ENCODE assay signal across 9 mouse cellular contexts in the genomic region with DNA sequence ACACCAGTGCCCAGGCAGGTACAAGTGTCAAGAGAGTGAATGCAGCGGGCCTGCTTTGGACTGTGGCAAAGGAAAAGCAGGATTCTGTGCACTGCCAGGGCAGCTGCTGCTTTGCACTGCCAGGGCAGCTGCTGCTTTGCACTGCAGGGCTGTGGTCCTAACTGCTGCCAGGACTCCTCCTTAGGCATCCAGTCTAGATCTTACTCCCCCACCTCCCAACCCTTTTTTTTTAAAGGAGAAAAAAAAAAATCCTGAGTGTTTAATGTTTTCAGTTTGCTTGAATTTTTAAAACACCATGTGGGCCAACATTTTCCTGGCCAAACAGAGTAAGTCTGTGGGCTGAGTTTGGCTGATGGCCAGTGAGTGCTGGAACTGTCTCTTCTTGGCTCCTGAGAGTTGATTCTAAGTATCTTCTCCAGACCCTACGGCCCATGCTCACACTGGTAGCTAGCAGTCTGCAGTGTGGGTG. TPM values are rescaled to one million over a fixed set of nuclear protein-coding genes. Genes with fewer than 3 reads are reported as not detected.
DNase-seq lines count a peak whose midpoint lies in the region; ATAC-seq lines count a peak whose summit lies in the region.
"Had no signal": no experiment of that assay in that cellular context is flagged by ENCODE, and none has a peak within 500 bp of the region (broad histone marks: within the 10 kb centered on the region; RNA-seq: fewer than 3 reads in every experiment).

No protein-coding gene starts in this region.

- no peaks in the 10 kb centered on the region for H3K36me3 ChIP-seq in intestine, embryonic 15.5 days
- H3K36me3 ChIP-seq: liver, embryonic 13.5 days had no signal

- H3K9me3 ChIP-seq in intestine, embryonic 15.5 days = no peaks in the 10 kb centered on the region
- H3K9me3 ChIP-seq: liver, embryonic 13.5 days had no signal

- H3K27me3 ChIP-seq in intestine, embryonic 15.5 days (replicated peaks) = no peaks in the 10 kb centered on the region
- H3K27me3 ChIP-seq: liver, embryonic 13.5 days had no signal

- peak; percentile 71 for ATAC-seq in intestine, embryonic 15.5 days

- peak; percentile 52 to 74 for DNase-seq in adrenal gland, adult (ENCODE audit: inconsistent age in 2 of 2, low spot score in 1 of 2)
- no peak for DNase-seq in adrenal gland, postnatal 4 days (ENCODE audit: low spot score in 2 of 2)
- peak; percentile 58 to 75 for DNase-seq in adrenal gland, postnatal 36 days
- DNase-seq in gastrocnemius, postnatal 10 days = peak; percentile 51
- DNase-seq in left cerebral cortex, postnatal 25 days (ENCODE audit: low spot score in 2 of 2) = peak; percentile 57 to 74
- peak; percentile 76 to 79 for DNase-seq in right cerebral cortex, postnatal 10 days (ENCODE audit: low spot score in 2 of 2)
- DNase-seq in embryo, embryonic 9.5 days (ENCODE audit: extremely low spot score) = no peak
- DNase-seq: liver, embryonic 13.5 days had no signal

- H3K4me2 ChIP-seq in intestine, embryonic 15.5 days (replicated peaks) = no peak overlapping the region
- H3K4me2 ChIP-seq: liver, embryonic 13.5 days had no signal

- 46% methylated on average over 2 of the region's 2 CpGs for WGBS in intestine, embryonic 15.5 days

- H3K9ac ChIP-seq in intestine, embryonic 15.5 days = no peak overlapping the region
- H3K9ac ChIP-seq: liver, embryonic 13.5 days had no signal

- H3K4me1 ChIP-seq in intestine, embryonic 15.5 days (replicated peaks) = peaks cover 11% of the 10 kb centered on the region

- intact Hi-C loops in left cerebral cortex, postnatal 25 days (cut with DNase I) = no loop called here

- 0 out of 2 replicates have a peak overlapping the region, but pooled peaks have one; percentile 13 for H3K27ac ChIP-seq in intestine, embryonic 15.5 days
- H3K27ac ChIP-seq: liver, embryonic 13.5 days had no signal

- no peak overlapping the region for H3K4me3 ChIP-seq in intestine, embryonic 15.5 days (replicated peaks)
- H3K4me3 ChIP-seq: liver, embryonic 13.5 days had no signal

RNA-seq across cellular contexts. Expression of a gene that starts 11.2 kb away (rescaled TPM):
- total RNA-seq in adrenal gland, postnatal 4 days (2021) = 1 to 10 TPM; 6.5 to 8.2 TPM
- 1 to 10 TPM; 2.9 to 4.0 TPM for total RNA-seq in adrenal gland, postnatal 36 days (2021)
- total RNA-seq in gastrocnemius, postnatal 10 days (2021) = 1 to 10 TPM; 2.6 TPM
- polyA plus RNA-seq in intestine, embryonic 15.5 days (2015; fragmentation: Nextera tagmentation; extraction: Ambion mirVana) = 13.0 and 14.1 TPM in 2 replicates
- total RNA-seq in left cerebral cortex, postnatal 25 days (2021) = 1 to 10 TPM; 6.7 to 7.6 TPM

Comparison
In these comparisons a context has a peak if more than half of its experiments do, and no peak if none do; other contexts are left out.
1. DNase-seq: peak in adrenal gland, adult (2 of 2), adrenal gland, postnatal 36 days (2 of 2), gastrocnemius, postnatal 10 days (single experiment), left cerebral cortex, postnatal 25 days (2 of 2) and right cerebral cortex, postnatal 10 days (2 of 2); none in adrenal gland, postnatal 4 days (0 of 2) and embryo, embryonic 9.5 days (single experiment).